Mouse (Mus musculus): ENCODE results near the gene Nr1i2.

DNA sequence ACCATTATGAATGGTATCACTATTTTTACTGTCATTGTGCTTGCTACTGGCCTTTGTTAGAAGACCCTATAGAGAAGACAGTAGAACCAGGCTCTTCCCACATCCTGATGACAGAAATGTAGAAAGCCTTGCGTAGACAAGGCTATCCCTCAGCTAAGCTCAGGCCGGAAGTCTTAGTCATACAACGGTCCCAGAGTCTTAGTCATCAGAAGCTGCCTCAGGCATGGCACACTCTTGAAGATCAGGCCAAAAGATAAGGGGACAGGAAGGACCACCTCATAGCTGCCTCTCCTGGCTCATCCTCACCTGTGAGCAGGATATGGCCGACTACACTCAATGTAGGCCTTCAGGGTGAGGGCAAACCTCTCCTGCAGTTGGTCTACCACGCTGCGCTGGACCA is 44.2 kb downstream of the Nr1i2 start:
- no peak for TF ChIP-seq EP300 (IDR thresholded peaks at IDR 0.05; ENCODE audit: insufficient read depth, low read depth, low read length)
- TF ChIP-seq CTCF (IDR thresholded peaks at IDR 0.05) = no peak

Data from heart, adult 2 months (tissue).